Mouse (Mus musculus): ENCODE results near the gene Flywch2. TPM values are rescaled to one million over a fixed set of nuclear protein-coding genes. Genes with fewer than 3 reads are reported as not detected.

Gene Flywch2
- polyA plus RNA-seq, 1 experiment from 2014 or later = 46.8 TPM

DNA sequence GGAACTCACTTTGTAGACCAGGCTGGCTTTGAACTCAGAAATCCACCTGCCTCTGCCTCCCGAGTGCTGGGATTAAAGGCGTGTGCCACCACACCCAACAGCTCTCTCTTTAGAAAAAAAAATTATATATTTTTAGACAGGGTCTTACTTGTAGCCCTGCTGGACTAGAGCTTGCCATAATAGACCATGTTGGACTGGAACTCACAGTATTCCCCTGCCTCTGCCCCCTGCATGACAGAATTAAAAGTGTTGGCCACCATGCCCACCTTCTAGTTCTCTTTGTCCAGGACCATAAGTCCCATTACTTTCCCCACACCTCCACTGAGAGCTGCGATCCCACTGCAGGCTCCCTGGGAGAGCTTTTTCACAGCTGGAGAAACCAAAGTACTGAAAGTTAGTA lies 38.4 kb downstream of the Flywch2 start:
- ATAC-seq (replicated peaks; ENCODE audit: low FRiP score, low read depth) (no peak), DNase-seq (ENCODE audit: low spot score) (no peak)
- 85% methylated on average over 3 of the region's 3 CpGs for WGBS

DNA sequence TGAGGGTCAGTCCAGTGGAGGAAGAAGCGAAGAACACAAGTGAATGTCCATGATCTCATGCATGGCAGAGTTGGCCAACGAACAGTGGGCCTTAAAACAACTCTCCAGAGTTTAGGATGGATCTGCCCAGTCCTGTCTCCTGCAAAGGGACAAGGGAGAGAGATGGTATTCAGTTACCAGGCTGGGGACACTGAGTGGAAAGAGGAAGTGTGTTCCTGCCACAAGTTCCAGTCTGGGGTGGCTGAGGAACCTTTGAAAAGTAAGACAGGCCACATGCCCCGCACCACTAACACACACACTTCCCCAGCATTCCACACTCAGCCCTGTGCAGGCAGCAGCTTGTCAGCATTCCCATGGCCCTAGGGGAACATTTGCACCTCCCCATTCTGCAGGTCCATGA lies 39.1 kb downstream of the Flywch2 start:
- Histone ChIP-seq H3K27me3 (ENCODE audit: insufficient read depth, low read length) (peaks cover 32% of the 10 kb centered on the region), H3K4me2 (ENCODE audit: low read length) (no peak overlapping the region)
- no peak for ATAC-seq (replicated peaks; ENCODE audit: low FRiP score, low read depth)

More for the DNA sequence above, 38.4 kb downstream of the Flywch2 start:
- Histone ChIP-seq H3K4me3 (replicated peaks; ENCODE audit: low read depth, low read length) (no peak overlapping the region), H3K9me3 (replicated peaks; ENCODE audit: low read length) (no peaks in the 10 kb centered on the region), H3K4me1 (replicated peaks; ENCODE audit: insufficient read depth, low read length) (peaks cover 19% of the 10 kb centered on the region), H3K9ac (ENCODE audit: low read depth, low read length) (no peak overlapping the region), H3K4me2 (ENCODE audit: low read length) (no peak overlapping the region), H3K27ac (no peak overlapping the region), H3K27me3 (ENCODE audit: insufficient read depth, low read length) (peaks cover 25% of the 10 kb centered on the region), H3K36me3 (ENCODE audit: insufficient read depth, low read length) (peaks cover 10% of the 10 kb centered on the region; the same call in 1 of the 2 replicates)
- TF ChIP-seq CTCF (IDR thresholded peaks at IDR 0.05; ENCODE audit: low read depth) = no peak

DNA sequence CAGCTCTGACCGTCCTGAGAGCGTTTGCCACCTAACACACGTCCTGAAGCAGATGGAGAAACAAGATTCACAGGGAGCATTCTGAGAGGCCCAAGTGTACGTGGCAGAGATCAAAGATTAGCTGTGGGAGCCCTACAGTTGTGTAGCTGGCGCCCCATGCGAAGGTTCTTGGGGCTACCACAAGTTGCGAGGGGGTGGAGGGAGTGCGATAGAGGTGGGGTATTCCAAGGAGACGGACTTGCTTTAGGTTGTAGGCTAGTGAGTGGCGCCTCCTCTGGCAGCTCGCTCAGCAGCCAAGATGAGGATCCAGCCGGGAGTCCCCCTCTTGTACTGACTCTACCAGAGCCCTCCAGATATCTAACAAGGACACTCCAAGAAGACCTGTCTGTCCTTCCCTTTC lies 39.6 kb downstream of the Flywch2 start:
- peaks cover 36% of the 10 kb centered on the region for H3K27me3 ChIP-seq (ENCODE audit: insufficient read depth, low read length)

More for the DNA sequence above, 39.1 kb downstream of the Flywch2 start:
- Histone ChIP-seq H3K9me3 (replicated peaks; ENCODE audit: low read length) (no peaks in the 10 kb centered on the region), H3K27ac (no peak overlapping the region), H3K9ac (ENCODE audit: low read depth, low read length) (no peak overlapping the region), H3K4me1 (replicated peaks; ENCODE audit: insufficient read depth, low read length) (peaks cover 26% of the 10 kb centered on the region), H3K4me3 (replicated peaks; ENCODE audit: low read depth, low read length) (no peak overlapping the region), H3K36me3 (ENCODE audit: insufficient read depth, low read length) (peaks cover 4% of the 10 kb centered on the region; the same call in 1 of the 2 replicates)
- no peak for DNase-seq (ENCODE audit: low spot score)
- TF ChIP-seq CTCF (IDR thresholded peaks at IDR 0.05; ENCODE audit: low read depth) = no peak
- 71% methylated on average over 3 of the region's 3 CpGs for WGBS

DNA sequence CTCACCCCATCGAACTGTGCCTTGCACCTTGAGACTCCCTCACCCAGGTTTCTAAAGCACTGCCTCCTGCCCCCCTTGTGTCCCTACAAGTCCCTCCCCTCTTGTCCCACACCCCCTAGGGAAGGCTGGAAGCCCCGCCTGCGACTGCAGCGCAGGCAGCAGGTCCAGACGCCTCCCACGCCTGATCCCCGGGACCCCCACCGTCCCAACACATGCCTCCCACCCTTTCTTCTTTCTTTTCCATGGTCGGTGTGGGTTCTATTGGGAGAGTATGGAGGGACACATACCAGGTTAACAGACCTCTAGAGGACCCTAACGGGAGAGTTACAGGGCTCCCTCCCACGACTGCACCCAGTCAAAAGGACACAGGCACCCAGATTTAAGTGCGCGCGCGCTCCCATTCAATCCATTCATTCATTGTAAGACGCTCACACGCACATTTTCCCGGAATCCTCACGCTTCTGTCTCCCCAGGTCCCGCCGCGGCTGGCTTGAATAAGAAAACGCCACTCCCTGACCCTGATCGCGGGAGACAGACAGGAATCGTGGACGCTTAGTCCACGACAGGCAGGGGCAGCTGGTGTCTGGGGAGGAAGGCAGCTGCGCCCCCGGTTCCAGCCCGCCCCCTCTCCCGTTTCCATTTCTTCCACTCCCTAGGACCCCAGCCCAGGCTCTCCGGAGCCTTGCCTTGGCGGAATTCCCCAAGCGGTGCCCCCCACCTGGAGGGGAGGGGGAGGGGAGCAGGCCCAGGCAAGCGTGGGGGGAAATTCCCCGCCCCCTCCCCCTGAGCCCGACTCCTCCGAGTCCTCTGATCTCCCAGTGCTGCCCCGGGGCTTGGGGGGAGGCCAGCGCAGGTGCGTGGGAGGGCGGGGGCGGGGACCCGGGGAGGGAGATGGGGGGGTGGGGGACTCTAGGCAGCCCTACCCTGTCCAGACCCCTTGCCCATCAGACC lies 40.3 kb downstream of the Flywch2 start, which contains the start of gene Kremen2:
Kremen2 (minus strand) TSS at position 533 of the 951 bp plus-strand sequence.
- H3K9ac ChIP-seq (ENCODE audit: low read depth, low read length) = 0 out of 2 replicates have a peak within 1 kb of the TSS, but pooled peaks have one; percentile 15
- no peak within 1 kb of the TSS for H3K27ac ChIP-seq
- H3K36me3 ChIP-seq (ENCODE audit: insufficient read depth, low read length) = no peaks in the 10 kb centered on the region
- H3K4me3 ChIP-seq (replicated peaks; ENCODE audit: low read depth, low read length) = peak within 1 kb of the TSS; percentile 26
- peaks cover 28% of the 10 kb centered on the region for H3K4me1 ChIP-seq (replicated peaks; ENCODE audit: insufficient read depth, low read length)
- H3K27me3 ChIP-seq (ENCODE audit: insufficient read depth, low read length) = peaks cover 36% of the 10 kb centered on the region
- no peaks in the 10 kb centered on the region for H3K9me3 ChIP-seq (replicated peaks; ENCODE audit: low read length)
- no peak for TF ChIP-seq CTCF (IDR thresholded peaks at IDR 0.05; ENCODE audit: low read depth)
- DNase-seq (ENCODE audit: low spot score) (no peak), ATAC-seq (replicated peaks; ENCODE audit: low FRiP score, low read depth) (no peak)
- under 1% methylated on average over 40 of the region's 45 CpGs for WGBS
- H3K4me2 ChIP-seq (ENCODE audit: low read length) = peak within 1 kb of the TSS; percentile 68

More for the DNA sequence above, 39.6 kb downstream of the Flywch2 start:
- TF ChIP-seq CTCF (IDR thresholded peaks at IDR 0.05; ENCODE audit: low read depth) = peak; percentile 49
- Histone ChIP-seq H3K9ac (ENCODE audit: low read depth, low read length) (no peak overlapping the region), H3K4me2 (ENCODE audit: low read length) (peak overlapping the region; percentile 68), H3K36me3 (ENCODE audit: insufficient read depth, low read length) (no peaks in the 10 kb centered on the region; the same call in 1 of the 2 replicates), H3K4me1 (replicated peaks; ENCODE audit: insufficient read depth, low read length) (peaks cover 26% of the 10 kb centered on the region), H3K27ac (no peak overlapping the region), H3K4me3 (replicated peaks; ENCODE audit: low read depth, low read length) (peak overlapping the region; percentile 26; the same call in 1 of the 2 replicates), H3K9me3 (replicated peaks; ENCODE audit: low read length) (no peaks in the 10 kb centered on the region)
- DNase-seq (ENCODE audit: low spot score) = no peak
- WGBS = 8% methylated on average over 12 of the region's 12 CpGs
- no peak for ATAC-seq (replicated peaks; ENCODE audit: low FRiP score, low read depth)

DNA sequence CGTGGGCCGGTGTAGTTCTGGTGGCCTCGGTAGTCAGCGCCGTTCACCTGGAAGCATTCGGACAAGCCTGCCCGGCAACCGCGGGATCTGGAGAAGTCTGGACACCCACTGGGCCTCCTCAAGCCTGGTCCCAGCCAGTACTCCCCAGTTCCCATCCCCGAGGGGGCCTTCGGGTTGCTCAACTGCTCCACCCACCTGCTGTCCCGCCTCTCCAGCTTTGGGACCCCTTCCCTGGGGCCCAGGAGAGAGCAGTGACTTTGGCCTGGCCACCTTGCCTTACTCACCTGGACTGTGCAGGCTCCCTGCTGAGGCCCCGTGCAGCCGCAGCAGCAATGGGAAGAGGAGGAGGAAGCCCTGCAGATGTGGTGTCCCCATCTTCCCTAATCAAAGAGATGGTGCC lies 41.2 kb downstream of the Flywch2 start:
- peaks cover 29% of the 10 kb centered on the region for H3K4me1 ChIP-seq (replicated peaks; ENCODE audit: insufficient read depth, low read length)
- WGBS = 6% methylated on average over 14 of the region's 14 CpGs
- H3K4me2 ChIP-seq (ENCODE audit: low read length) = peak overlapping the region; percentile 68
- H3K27ac ChIP-seq = no peak overlapping the region
- H3K36me3 ChIP-seq (ENCODE audit: insufficient read depth, low read length) = no peaks in the 10 kb centered on the region
- H3K27me3 ChIP-seq (ENCODE audit: insufficient read depth, low read length) = peaks cover 36% of the 10 kb centered on the region
- no peaks in the 10 kb centered on the region for H3K9me3 ChIP-seq (replicated peaks; ENCODE audit: low read length)
- no peak overlapping the region for H3K9ac ChIP-seq (ENCODE audit: low read depth, low read length)
- ATAC-seq (replicated peaks; ENCODE audit: low FRiP score, low read depth) = no peak
- H3K4me3 ChIP-seq (replicated peaks; ENCODE audit: low read depth, low read length) = no peak overlapping the region
- no peak for TF ChIP-seq CTCF (IDR thresholded peaks at IDR 0.05; ENCODE audit: low read depth)
- DNase-seq (ENCODE audit: low spot score) = no peak

DNA sequence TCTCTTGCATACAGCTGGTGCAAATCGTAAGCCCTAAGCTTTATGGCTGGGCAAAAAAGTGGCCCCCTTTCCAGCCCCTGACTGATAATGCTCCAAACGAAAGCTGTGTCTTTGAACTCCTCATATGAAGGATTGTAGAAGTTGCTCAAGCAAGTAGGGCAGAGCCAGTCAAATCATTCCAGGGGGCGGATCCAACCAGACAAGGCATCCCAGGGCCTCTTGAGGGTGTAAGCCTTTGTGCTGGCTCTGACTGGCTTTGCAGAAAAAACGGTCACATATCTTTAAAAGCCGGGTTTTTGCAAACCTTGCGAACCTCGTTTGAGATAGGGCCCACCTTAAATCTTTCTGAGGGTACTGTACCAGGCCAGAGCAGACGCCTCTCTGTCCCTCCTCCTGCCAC lies 41.8 kb downstream of the Flywch2 start:
- Histone ChIP-seq H3K4me2 (ENCODE audit: low read length) (no peak overlapping the region), H3K4me1 (replicated peaks; ENCODE audit: insufficient read depth, low read length) (peaks cover 34% of the 10 kb centered on the region), H3K4me3 (replicated peaks; ENCODE audit: low read depth, low read length) (no peak overlapping the region), H3K9ac (ENCODE audit: low read depth, low read length) (no peak overlapping the region), H3K27ac (no peak overlapping the region), H3K9me3 (replicated peaks; ENCODE audit: low read length) (no peaks in the 10 kb centered on the region), H3K27me3 (ENCODE audit: insufficient read depth, low read length) (peaks cover 36% of the 10 kb centered on the region), H3K36me3 (ENCODE audit: insufficient read depth, low read length) (no peaks in the 10 kb centered on the region)
- 30% methylated on average over 8 of the region's 8 CpGs for WGBS
- no peak for TF ChIP-seq CTCF (IDR thresholded peaks at IDR 0.05; ENCODE audit: low read depth)
- ATAC-seq (replicated peaks; ENCODE audit: low FRiP score, low read depth) (no peak), DNase-seq (ENCODE audit: low spot score) (no peak)

Data from kidney, postnatal 0 days (tissue).